In the genomic region with DNA sequence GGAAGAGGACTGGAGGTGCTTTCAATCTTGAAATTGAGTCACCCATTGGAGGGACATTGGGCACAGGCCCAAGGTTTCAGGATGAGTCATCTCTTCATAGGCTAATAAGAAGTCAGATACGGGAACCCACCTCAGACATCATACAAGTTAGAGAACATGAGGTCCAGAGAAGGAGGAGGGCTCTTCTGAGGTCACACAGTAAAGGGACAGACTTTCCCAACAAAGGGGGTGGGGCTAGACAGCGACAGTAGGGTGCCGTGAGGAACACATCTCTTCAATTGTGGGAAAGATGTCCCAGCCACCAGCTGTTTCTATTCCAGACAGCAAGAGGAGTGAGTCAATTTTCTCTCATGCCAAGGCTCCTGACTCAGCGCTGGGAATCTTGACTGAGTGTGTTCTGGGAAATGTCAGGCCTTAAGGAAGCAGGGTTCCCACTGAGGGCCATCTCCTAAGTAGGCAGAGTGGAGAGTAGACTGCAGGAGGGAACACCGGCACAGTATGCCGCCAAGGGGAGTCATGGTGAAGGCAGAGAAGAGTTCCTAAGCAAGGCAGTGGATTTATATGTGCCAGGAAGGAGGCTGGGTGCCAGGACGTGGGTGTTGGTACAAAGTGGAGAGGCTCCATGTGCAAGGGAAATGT, we compare ENCODE assay signal across 8 mouse cellular contexts. TPM values are rescaled to one million over a fixed set of nuclear protein-coding genes. Genes with fewer than 3 reads are reported as not detected.
A peak's percentile ranks its signal among the peaks of the same experiment; 100 is the strongest.
DNase-seq lines count a peak whose midpoint lies in the region; ATAC-seq lines count a peak whose summit lies in the region.
"Had no signal": no experiment of that assay in that cellular context is flagged by ENCODE, and none has a peak within 500 bp of the region (broad histone marks: within the 10 kb centered on the region; RNA-seq: fewer than 3 reads in every experiment).

No protein-coding gene starts in this region.

- no peaks in the 10 kb centered on the region for H3K9me3 ChIP-seq in intestine, embryonic 16.5 days (ENCODE audit: control insufficient read depth, low read length)
- no peaks in the 10 kb centered on the region for H3K9me3 ChIP-seq in stomach, embryonic 15.5 days

- 0 out of 2 replicates have a peak overlapping the region, but pooled peaks have one; percentile 34 for H3K9ac ChIP-seq in intestine, embryonic 16.5 days (ENCODE audit: low read depth, low read length)
- H3K9ac ChIP-seq in stomach, embryonic 15.5 days = no peak overlapping the region
- H3K9ac ChIP-seq: liver, embryonic 14.5 days had no signal

- H3K27ac ChIP-seq in intestine, embryonic 16.5 days (ENCODE audit: low read length) = peak overlapping the region; percentile 47
- H3K27ac ChIP-seq in stomach, embryonic 15.5 days = peak overlapping the region; percentile 71; the same call in 1 of the 2 replicates
- H3K27ac ChIP-seq: liver, embryonic 14.5 days had no signal

- no peak overlapping the region for H3K4me3 ChIP-seq in intestine, embryonic 16.5 days (ENCODE audit: low read length)
- no peak overlapping the region for H3K4me3 ChIP-seq in stomach, embryonic 15.5 days (replicated peaks)

- no peak for ATAC-seq in intestine, embryonic 16.5 days
- no peak for ATAC-seq in stomach, embryonic 15.5 days (ENCODE audit: insufficient read depth, low FRiP score, low read depth)
- no peak for ATAC-seq in monocyte, adult 5-6 weeks (replicated peaks; ENCODE audit: insufficient number of reproducible peaks, low FRiP score, low TSS enrichment, poor library complexity, severe bottlenecking)

- no peaks in the 10 kb centered on the region for H3K27me3 ChIP-seq in intestine, embryonic 16.5 days (replicated peaks; ENCODE audit: control insufficient read depth, insufficient read depth, low read length)
- no peaks in the 10 kb centered on the region for H3K27me3 ChIP-seq in stomach, embryonic 15.5 days (replicated peaks)

- no peak overlapping the region for H3K4me2 ChIP-seq in intestine, embryonic 16.5 days (ENCODE audit: low read depth, low read length)
- no peak overlapping the region for H3K4me2 ChIP-seq in stomach, embryonic 15.5 days

- H3K4me1 ChIP-seq in intestine, embryonic 16.5 days (ENCODE audit: control insufficient read depth, insufficient read depth, low read length) = peaks cover 21% of the 10 kb centered on the region
- peaks cover 38% of the 10 kb centered on the region for H3K4me1 ChIP-seq in stomach, embryonic 15.5 days

- H3K36me3 ChIP-seq in intestine, embryonic 16.5 days (ENCODE audit: control insufficient read depth, insufficient read depth, low read length) = no peaks in the 10 kb centered on the region
- H3K36me3 ChIP-seq in stomach, embryonic 15.5 days = no peaks in the 10 kb centered on the region

- DNase-seq in urinary bladder, postnatal 14 days (ENCODE audit: low spot score) = peak; percentile 75
- DNase-seq in urinary bladder, postnatal 10 days (ENCODE audit: low spot score) = no peak
- peak; percentile 69 for DNase-seq in fat pad, adult 2 months (ENCODE audit: extremely low read depth, low read depth, low spot score)
- peak; percentile 75 for DNase-seq in lung, postnatal 10 days

- WGBS in intestine, embryonic 16.5 days = 48% methylated on average over 7 of the region's 7 CpGs
- WGBS in stomach, embryonic 15.5 days = 53% methylated on average over 7 of the region's 7 CpGs

RNA-seq across cellular contexts. Expression of a gene that starts 1.0 kb away (rescaled TPM):
- 25.5 and 26.3 TPM in 2 replicates for polyA plus RNA-seq in intestine, embryonic 16.5 days (2015; fragmentation: Nextera tagmentation; extraction: Ambion mirVana)
- 21.2 and 26.2 TPM in 2 replicates for polyA plus RNA-seq in stomach, embryonic 15.5 days (2015; fragmentation: Nextera tagmentation; extraction: Ambion mirVana)
- total RNA-seq in monocyte, adult 5-6 weeks (2017) = 7.0 to 22.6 TPM (median 19.4 TPM) in 3 replicates

RNA-seq across cellular contexts. Expression of a gene that starts 3.4 kb away (rescaled TPM):
- polyA plus RNA-seq in intestine, embryonic 16.5 days (2015; fragmentation: Nextera tagmentation; extraction: Ambion mirVana) = 8.3 and 9.5 TPM in 2 replicates
- 8.8 and 9.4 TPM in 2 replicates for polyA plus RNA-seq in stomach, embryonic 15.5 days (2015; fragmentation: Nextera tagmentation; extraction: Ambion mirVana)
- total RNA-seq in monocyte, adult 5-6 weeks (2017) = 6.7 to 9.7 TPM (median 9.1 TPM) in 3 replicates

RNA-seq across cellular contexts. Expression of a gene that starts 26.4 kb away (rescaled TPM):
- 9.1 and 10.8 TPM in 2 replicates for polyA plus RNA-seq in intestine, embryonic 16.5 days (2015; fragmentation: Nextera tagmentation; extraction: Ambion mirVana)
- 22.7 and 23.4 TPM in 2 replicates for polyA plus RNA-seq in stomach, embryonic 15.5 days (2015; fragmentation: Nextera tagmentation; extraction: Ambion mirVana)
- total RNA-seq in monocyte, adult 5-6 weeks (2017) = 1.2 to 2.5 TPM (median 2.1 TPM) in 3 replicates

RNA-seq across cellular contexts. Expression of a gene that starts 35.7 kb away (rescaled TPM):
- 227 and 251 TPM in 2 replicates for polyA plus RNA-seq in intestine, embryonic 16.5 days (2015; fragmentation: Nextera tagmentation; extraction: Ambion mirVana)
- 219 and 224 TPM in 2 replicates for polyA plus RNA-seq in stomach, embryonic 15.5 days (2015; fragmentation: Nextera tagmentation; extraction: Ambion mirVana)
- 29.2 to 37.2 TPM (median 29.4 TPM) in 3 replicates for total RNA-seq in monocyte, adult 5-6 weeks (2017)

RNA-seq across cellular contexts. Expression of a gene that starts 36.2 kb away (rescaled TPM):
- polyA plus RNA-seq in intestine, embryonic 16.5 days (2015; fragmentation: Nextera tagmentation; extraction: Ambion mirVana) = 2.8 and 2.9 TPM in 2 replicates
- 3.1 and 3.9 TPM in 2 replicates for polyA plus RNA-seq in stomach, embryonic 15.5 days (2015; fragmentation: Nextera tagmentation; extraction: Ambion mirVana)
- total RNA-seq in monocyte, adult 5-6 weeks (2017) = 0.53 to 4.7 TPM (median 1.0 TPM) in 3 replicates
